In the genomic region with DNA sequence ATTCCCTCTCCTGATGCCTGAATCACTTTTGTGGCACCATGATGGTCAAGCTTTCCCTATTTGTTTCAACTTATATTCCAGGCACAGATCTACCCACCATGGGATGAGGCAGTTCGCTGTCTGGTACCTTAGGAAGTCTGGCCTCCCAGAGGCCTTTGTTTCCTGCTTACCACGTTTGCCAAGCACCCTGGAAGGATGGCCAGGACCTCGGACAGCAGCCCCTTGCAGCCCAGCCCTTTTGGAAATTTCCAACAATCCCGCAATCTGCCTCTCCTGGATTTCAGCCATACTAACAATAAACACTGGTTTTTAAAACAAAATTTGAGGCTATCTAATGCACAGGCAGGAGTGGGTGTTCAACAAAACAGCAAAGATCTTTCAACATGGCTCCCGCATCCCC, we compare ENCODE assay signal across 13 mouse cellular contexts.
DNase-seq lines count a peak whose midpoint lies in the region; ATAC-seq and TF ChIP-seq lines count a peak whose summit lies in the region.
"Had no signal": no experiment of that assay in that cellular context is flagged by ENCODE, and none has a peak within 500 bp of the region (broad histone marks: within the 10 kb centered on the region; RNA-seq: fewer than 3 reads in every experiment).

No protein-coding gene starts in this region.

- no peak for ATAC-seq in heart, embryonic 11.5 days (replicated peaks; ENCODE audit: insufficient number of reproducible peaks, low FRiP score, low TSS enrichment)
- ATAC-seq in midbrain, postnatal 0 days (ENCODE audit: low FRiP score) = no peak
- no peak for ATAC-seq in limb, embryonic 11.5 days (ENCODE audit: insufficient number of reproducible peaks, low FRiP score, low TSS enrichment, low read depth)
- no peak for ATAC-seq in forebrain, embryonic 12.5 days (ENCODE audit: low FRiP score)

- no peaks in the 10 kb centered on the region for H3K27me3 ChIP-seq in heart, embryonic 11.5 days (ENCODE audit: control insufficient read depth, insufficient read depth, low read length)
- no peaks in the 10 kb centered on the region for H3K27me3 ChIP-seq in midbrain, embryonic 10.5 days (ENCODE audit: low read depth, poor library complexity, severe bottlenecking)
- H3K27me3 ChIP-seq in midbrain, postnatal 0 days (ENCODE audit: insufficient read depth, low read length) = no peaks in the 10 kb centered on the region
- no peaks in the 10 kb centered on the region for H3K27me3 ChIP-seq in limb, embryonic 11.5 days (ENCODE audit: control insufficient read depth, insufficient read depth, low read length)
- no peaks in the 10 kb centered on the region for H3K27me3 ChIP-seq in forebrain, embryonic 12.5 days

- no peaks in the 10 kb centered on the region for H3K9me3 ChIP-seq in heart, embryonic 11.5 days (replicated peaks; ENCODE audit: control insufficient read depth, low read length)
- no peaks in the 10 kb centered on the region for H3K9me3 ChIP-seq in midbrain, embryonic 10.5 days (replicated peaks)
- H3K9me3 ChIP-seq in midbrain, postnatal 0 days (ENCODE audit: low read length) = no peaks in the 10 kb centered on the region
- no peaks in the 10 kb centered on the region for H3K9me3 ChIP-seq in limb, embryonic 11.5 days (ENCODE audit: control insufficient read depth, low read length)
- no peaks in the 10 kb centered on the region for H3K9me3 ChIP-seq in forebrain, embryonic 12.5 days
- H3K9me3 ChIP-seq: limb, embryonic 13.5 days had no signal

- H3K4me3 ChIP-seq in heart, embryonic 11.5 days (ENCODE audit: low read depth, low read length) = no peak overlapping the region
- no peak overlapping the region for H3K4me3 ChIP-seq in midbrain, embryonic 10.5 days
- H3K4me3 ChIP-seq in midbrain, postnatal 0 days (ENCODE audit: low read depth, low read length) = no peak overlapping the region
- H3K4me3 ChIP-seq in limb, embryonic 11.5 days (ENCODE audit: low read depth, low read length) = no peak overlapping the region
- no peak overlapping the region for H3K4me3 ChIP-seq in forebrain, embryonic 12.5 days (replicated peaks)
- H3K4me3 ChIP-seq: limb, embryonic 13.5 days had no signal

- no peak overlapping the region for H3K9ac ChIP-seq in heart, embryonic 11.5 days (ENCODE audit: low read depth, low read length)
- H3K9ac ChIP-seq in midbrain, postnatal 0 days (replicated peaks; ENCODE audit: low read length, poor library complexity, severe bottlenecking) = no peak overlapping the region
- H3K9ac ChIP-seq in limb, embryonic 11.5 days (ENCODE audit: low read length) = no peak overlapping the region
- no peak overlapping the region for H3K9ac ChIP-seq in forebrain, embryonic 12.5 days
- H3K9ac ChIP-seq: limb, embryonic 13.5 days had no signal

- no peak overlapping the region for H3K27ac ChIP-seq in heart, embryonic 11.5 days (ENCODE audit: low read depth, low read length)
- H3K27ac ChIP-seq in midbrain, embryonic 10.5 days (replicated peaks) = no peak overlapping the region
- no peak overlapping the region for H3K27ac ChIP-seq in midbrain, postnatal 0 days (ENCODE audit: low read depth, low read length)
- H3K27ac ChIP-seq in limb, embryonic 11.5 days (replicated peaks; ENCODE audit: low read depth, low read length) = no peak overlapping the region
- no peak overlapping the region for H3K27ac ChIP-seq in forebrain, embryonic 12.5 days
- H3K27ac ChIP-seq: limb, embryonic 13.5 days; macrophage had no signal

- no peak overlapping the region for H3K4me2 ChIP-seq in heart, embryonic 11.5 days
- H3K4me2 ChIP-seq in midbrain, postnatal 0 days (ENCODE audit: low read depth, low read length, poor library complexity, severe bottlenecking) = no peak overlapping the region
- no peak overlapping the region for H3K4me2 ChIP-seq in limb, embryonic 11.5 days (ENCODE audit: low read depth, severe bottlenecking)
- H3K4me2 ChIP-seq in forebrain, embryonic 12.5 days = no peak overlapping the region
- H3K4me2 ChIP-seq: limb, embryonic 13.5 days had no signal

- DNase-seq in heart, postnatal 4 days = peak; percentile 43
- DNase-seq in midbrain, embryonic 10.5 days (ENCODE audit: low spot score) = peak; percentile 17
- no peak for DNase-seq in midbrain, postnatal 0 days (ENCODE audit: low spot score)
- peak; percentile 33 for DNase-seq in ZHBTc4 (ENCODE audit: low read depth, low spot score)
- peak; percentile 71 for DNase-seq in limb, embryonic 11.5 days (ENCODE audit: low spot score)
- no peak for DNase-seq in right cerebral cortex, postnatal 25 days
- DNase-seq: heart, adult 18-20 months; kidney, adult 11 months; thymus, postnatal 25 days had no signal

- WGBS in heart, embryonic 11.5 days (ENCODE audit: insufficient replicate concordance) = 32% methylated on average over 5 of the region's 5 CpGs
- 51% methylated on average over 5 of the region's 5 CpGs for WGBS in midbrain, embryonic 10.5 days
- 50% methylated on average over 5 of the region's 5 CpGs for WGBS in midbrain, postnatal 0 days
- WGBS in limb, embryonic 11.5 days = 22% methylated on average over 5 of the region's 5 CpGs
- WGBS in forebrain, embryonic 12.5 days = 51% methylated on average over 5 of the region's 5 CpGs

- no peaks in the 10 kb centered on the region for H3K36me3 ChIP-seq in heart, embryonic 11.5 days (ENCODE audit: control insufficient read depth, insufficient read depth, low read length)
- H3K36me3 ChIP-seq in midbrain, embryonic 10.5 days = no peaks in the 10 kb centered on the region
- no peaks in the 10 kb centered on the region for H3K36me3 ChIP-seq in midbrain, postnatal 0 days (ENCODE audit: insufficient read depth, low read length)
- no peaks in the 10 kb centered on the region for H3K36me3 ChIP-seq in limb, embryonic 11.5 days (ENCODE audit: control insufficient read depth, insufficient read depth, low read length)
- H3K36me3 ChIP-seq in forebrain, embryonic 12.5 days (replicated peaks) = no peaks in the 10 kb centered on the region
- H3K36me3 ChIP-seq: limb, embryonic 13.5 days had no signal

- TF ChIP-seq CTCF in midbrain, postnatal 0 days (IDR thresholded peaks at IDR 0.05) = no peak

- H3K4me1 ChIP-seq in heart, embryonic 11.5 days (ENCODE audit: control insufficient read depth, insufficient read depth, low read length) = no peaks in the 10 kb centered on the region
- H3K4me1 ChIP-seq in midbrain, embryonic 10.5 days = peaks cover 2% of the 10 kb centered on the region
- no peaks in the 10 kb centered on the region for H3K4me1 ChIP-seq in midbrain, postnatal 0 days (ENCODE audit: insufficient read depth, low read length)
- no peaks in the 10 kb centered on the region for H3K4me1 ChIP-seq in limb, embryonic 11.5 days (ENCODE audit: control insufficient read depth, insufficient read depth, low read length)
- peaks cover 3% of the 10 kb centered on the region; the same call in 1 of the 2 replicates for H3K4me1 ChIP-seq in forebrain, embryonic 12.5 days
- H3K4me1 ChIP-seq: limb, embryonic 13.5 days had no signal

Comparison
In these comparisons a context has a peak if more than half of its experiments do, and no peak if none do; other contexts are left out.
1. DNase-seq: peak in heart, postnatal 4 days (single experiment), midbrain, embryonic 10.5 days (single experiment), ZHBTc4 (single experiment) and limb, embryonic 11.5 days (single experiment); none in midbrain, postnatal 0 days (single experiment) and right cerebral cortex, postnatal 25 days (single experiment).